Mouse (Mus musculus) left cerebral cortex, postnatal 14 days (tissue): ENCODE results near the gene Syngr3. TPM values are rescaled to one million over a fixed set of nuclear protein-coding genes. Genes with fewer than 3 reads are reported as not detected.

ENCODE experiments used
- DNase-seq, 2 experiments: peaks; one replicate each; pipeline ENCODE4 v3.0.0; 2021 to 2022; ENCODE audit warnings: low spot score in 2 of 2, mixed read lengths in 1 of 2
- intact Hi-C: fragments of 180-260 bp; cut with DNase I; formaldehyde crosslinking; loops from one replicate; pipeline ENCODE4 v1.15.1; 2025
- total RNA-seq, 2 experiments: library from RNA; stranded (reverse); gene quantifications; 2 replicates each; pipeline ENCODE4 v1.2.3; 2021

The Syngr3 gene
- total RNA-seq, 2 experiments from 2014 or later, result 228 to 245 TPM

- intact Hi-C loops, result loop anchor here (5.0 kb wide), 1 partner anchor 112 kb away; no protein-coding TSS in a partner anchor
- peak; percentile 47 to 70 for DNase-seq
These were observed 35.6 kb downstream of the Syngr3 start for GRCm38 (mm10) chr17:24653967-24654710.

GRCm38 (mm10) chr17:24651835-24652234 is 37.9 kb downstream of the Syngr3 start:
- intact Hi-C loops, result loop anchor here (5.0 kb wide), 1 partner anchor 110 kb away; no protein-coding TSS in a partner anchor
- DNase-seq, result no peak

GRCm38 (mm10) chr17:24650766-24651165 is 39.0 kb downstream of the Syngr3 start:
- intact Hi-C loops, result loop anchor here (5.0 kb wide), 1 partner anchor 108 kb away; no protein-coding TSS in a partner anchor

GRCm38 (mm10) chr17:24650070-24650616 is 39.6 kb downstream of the Syngr3 start, which contains the start of gene Slc9a3r2:
TSS of gene Slc9a3r2 (minus strand) at chr17:24650327.
- peak in 1 of 2 experiments; percentile 30 for DNase-seq
- intact Hi-C loops, result loop anchor here (5.0 kb wide), 1 partner anchor 108 kb away; no protein-coding TSS in a partner anchor

More at GRCm38 (mm10) chr17:24650766-24651165, 39.0 kb downstream of the Syngr3 start:
- DNase-seq, result no peak

GRCm38 (mm10) chr17:24649581-24650069 is 40.1 kb downstream of the Syngr3 start:
- intact Hi-C loops, result loop anchor here (5.0 kb wide), 1 partner anchor 107 kb away; no protein-coding TSS in a partner anchor

GRCm38 (mm10) chr17:24648731-24649377 is 40.9 kb downstream of the Syngr3 start:
- intact Hi-C loops, result no loop called here
- no peak for DNase-seq

More at GRCm38 (mm10) chr17:24649581-24650069, 40.1 kb downstream of the Syngr3 start:
- DNase-seq, result no peak

GRCm38 (mm10) chr17:24647493-24647892 is 42.3 kb downstream of the Syngr3 start:
- DNase-seq, result no peak
- intact Hi-C loops, result no loop called here

- intact Hi-C loops, result no loop called here
- no peak for DNase-seq
These were observed 43.4 kb downstream of the Syngr3 start for GRCm38 (mm10) chr17:24646381-24646780.

- no peak for DNase-seq
- intact Hi-C loops, result no loop called here
These were observed 43.8 kb downstream of the Syngr3 start for GRCm38 (mm10) chr17:24645916-24646315.

- DNase-seq, result no peak
- intact Hi-C loops, result no loop called here
These were observed 44.7 kb downstream of the Syngr3 start for GRCm38 (mm10) chr17:24644875-24645721.

- DNase-seq, result no peak
- intact Hi-C loops, result no loop called here
These were observed 45.6 kb downstream of the Syngr3 start for GRCm38 (mm10) chr17:24644030-24644715.

- intact Hi-C loops, result no loop called here
These were observed 46.9 kb downstream of the Syngr3 start for GRCm38 (mm10) chr17:24642791-24643343.

GRCm38 (mm10) chr17:24641944-24642343 is 47.8 kb downstream of the Syngr3 start:
- DNase-seq, result no peak
- intact Hi-C loops, result no loop called here

More at GRCm38 (mm10) chr17:24642791-24643343, 46.9 kb downstream of the Syngr3 start:
- DNase-seq, result no peak

- intact Hi-C loops, result no loop called here
- no peak for DNase-seq
These were observed 49.2 kb downstream of the Syngr3 start for GRCm38 (mm10) chr17:24640581-24640980.

- intact Hi-C loops, result no loop called here
- DNase-seq, result no peak
These were observed 49.6 kb downstream of the Syngr3 start for GRCm38 (mm10) chr17:24640119-24640518.

GRCm38 (mm10) chr17:24639571-24639988 is 50.2 kb downstream of the Syngr3 start:
- intact Hi-C loops, result no loop called here
- DNase-seq, result no peak

- intact Hi-C loops, result no loop called here
- DNase-seq, result no peak
These were observed 50.9 kb downstream of the Syngr3 start for GRCm38 (mm10) chr17:24638840-24639239.

GRCm38 (mm10) chr17:24638214-24638613 is 51.5 kb downstream of the Syngr3 start:
- intact Hi-C loops, result no loop called here

More at GRCm38 (mm10) chr17:24638214-24638613, 51.5 kb downstream of the Syngr3 start:
- DNase-seq, result no peak
